24 mouse cellular contexts compared by ENCODE assay signal in the genomic region with DNA sequence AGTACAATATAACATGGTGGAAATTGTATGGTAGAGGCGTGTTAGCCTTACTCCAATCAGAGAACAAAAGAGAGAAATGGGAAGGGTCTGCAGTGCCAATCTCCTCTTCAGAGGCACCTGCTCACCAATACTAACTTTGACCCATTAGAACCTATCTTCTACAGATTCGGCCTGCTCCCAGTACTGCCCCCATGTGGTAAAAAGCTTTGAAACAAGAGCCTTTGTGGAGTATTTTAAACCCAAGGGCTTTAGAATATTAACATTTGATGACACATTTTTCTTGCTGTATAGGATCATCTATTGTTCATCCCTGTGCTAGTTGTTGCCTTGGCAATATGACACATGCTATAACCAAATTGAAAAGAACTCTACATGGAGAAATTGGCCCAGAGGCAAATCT. TPM values are rescaled to one million over a fixed set of nuclear protein-coding genes. Genes with fewer than 3 reads are reported as not detected.
DNase-seq lines count a peak whose midpoint lies in the region; ATAC-seq and TF ChIP-seq lines count a peak whose summit lies in the region.
"Had no signal": no experiment of that assay in that cellular context is flagged by ENCODE, and none has a peak within 500 bp of the region (broad histone marks: within the 10 kb centered on the region; RNA-seq: fewer than 3 reads in every experiment).

No protein-coding gene starts in this region.

- CTCF ChIA-PET in Patski (lab: Charles Lee) = no interaction called here

- 76% methylated on average over 2 of the region's 2 CpGs for WGBS in kidney, embryonic 14.5 days

- no peak for ATAC-seq in CD4-positive, CD25-positive, alpha-beta regulatory T cell, adult 4 months
- ATAC-seq in Patski = no peak
- ATAC-seq in kidney, embryonic 14.5 days (ENCODE audit: low FRiP score, low TSS enrichment) = no peak
- ATAC-seq: forebrain, embryonic 14.5 days had no signal

- H3K4me3 ChIP-seq in layer of hippocampus, adult 2 months = no peak overlapping the region
- no peak overlapping the region for H3K4me3 ChIP-seq in kidney, embryonic 14.5 days (ENCODE audit: low read length)
- H3K4me3 ChIP-seq: hindbrain, embryonic 12.5 days; limb, embryonic 15.5 days; midbrain, embryonic 10.5 days; neural tube, embryonic 15.5 days had no signal

- no peak overlapping the region for H3K27ac ChIP-seq in layer of hippocampus, adult 2 months
- H3K27ac ChIP-seq in kidney, embryonic 14.5 days (ENCODE audit: low read depth, low read length) = no peak overlapping the region
- H3K27ac ChIP-seq: hindbrain, embryonic 12.5 days; limb, embryonic 15.5 days; midbrain, embryonic 10.5 days; neural tube, embryonic 15.5 days had no signal

- H3K9ac ChIP-seq in kidney, embryonic 14.5 days (ENCODE audit: low read depth, low read length) = no peak overlapping the region
- H3K9ac ChIP-seq: hindbrain, embryonic 12.5 days; limb, embryonic 15.5 days; neural tube, embryonic 15.5 days had no signal

- H3K9me3 ChIP-seq in kidney, embryonic 14.5 days (ENCODE audit: control insufficient read depth, low read length) = no peaks in the 10 kb centered on the region
- H3K9me3 ChIP-seq: limb, embryonic 15.5 days; midbrain, embryonic 10.5 days; neural tube, embryonic 15.5 days had no signal

- no peaks in the 10 kb centered on the region for H3K36me3 ChIP-seq in kidney, embryonic 14.5 days (ENCODE audit: control insufficient read depth, insufficient read depth, low read length)
- H3K36me3 ChIP-seq: hindbrain, embryonic 12.5 days; limb, embryonic 15.5 days; midbrain, embryonic 10.5 days; neural tube, embryonic 15.5 days had no signal

- no peaks in the 10 kb centered on the region for H3K4me1 ChIP-seq in kidney, embryonic 14.5 days (ENCODE audit: control insufficient read depth, insufficient read depth, low read length)
- H3K4me1 ChIP-seq: hindbrain, embryonic 12.5 days; limb, embryonic 15.5 days; midbrain, embryonic 10.5 days; neural tube, embryonic 15.5 days had no signal

- peak; percentile 52 for TF ChIP-seq CTCF in layer of hippocampus, adult 2 months (conservative IDR thresholded peaks at IDR 0.05)
- peak; percentile 23 for TF ChIP-seq CTCF in Patski (IDR thresholded peaks at IDR 0.05)

- POLR2A ChIA-PET in Patski (lab: Charles Lee) = no interaction called here

- in situ Hi-C loops in Patski (cut with MboI; ENCODE audit: low pct_unique_long_range_greater_than_20kb) = no loop called here

- DNase-seq in CD4-positive, CD25-positive, alpha-beta regulatory T cell, adult 2 months (ENCODE audit: low read depth, low spot score) = peak; percentile 1
- DNase-seq in layer of hippocampus, adult 2 months (ENCODE audit: low spot score in 2 of 2) = peak in 1 of 2 experiments; percentile 12
- no peak for DNase-seq in layer of hippocampus, postnatal 10 days (ENCODE audit: low spot score in 2 of 2)
- peak; percentile 25 for DNase-seq in 3T3-L1 (ENCODE audit: low read depth, low spot score)
- DNase-seq in Patski (ENCODE audit: low read depth, low spot score) = no peak
- DNase-seq in adipocyte (ENCODE audit: low spot score) = no peak
- DNase-seq: adrenal gland, postnatal 25 days; cerebellum, adult 9-11 months; heart, adult 18-20 months; kidney, adult 18-20 months; kidney, postnatal 4 days had no signal

- no peak overlapping the region for H3K4me2 ChIP-seq in kidney, embryonic 14.5 days (replicated peaks; ENCODE audit: low read depth, low read length)
- H3K4me2 ChIP-seq: hindbrain, embryonic 12.5 days; limb, embryonic 15.5 days; neural tube, embryonic 15.5 days had no signal

- H3K27me3 ChIP-seq in Patski = no peaks in the 10 kb centered on the region
- H3K27me3 ChIP-seq in kidney, embryonic 14.5 days (ENCODE audit: control insufficient read depth, insufficient read depth, low read length) = no peaks in the 10 kb centered on the region
- H3K27me3 ChIP-seq: hindbrain, embryonic 12.5 days; limb, embryonic 15.5 days; neural tube, embryonic 15.5 days had no signal

RNA-seq across cellular contexts. Expression of a gene that starts 7.0 kb away (rescaled TPM):
- not detected for polyA plus RNA-seq in CD4-positive, CD25-positive, alpha-beta regulatory T cell, adult 4 months (2017; shearing (Covaris generic))
- not detected for total RNA-seq in layer of hippocampus, adult 2 months (2021)
- total RNA-seq in layer of hippocampus, postnatal 10 days (2021) = not detected
- 1.7 TPM for polyA plus RNA-seq in Patski (2021)
- polyA plus RNA-seq in kidney, embryonic 14.5 days (2014; fragmentation: Nextera tagmentation; extraction: Ambion mirVana) = not detected in 2 replicates
- total RNA-seq: adrenal gland, postnatal 25 days; gastrocnemius, adult 18-20 months; heart, adult 18-20 months; left cerebral cortex, adult 18-20 months had no signal
- polyA plus RNA-seq: forebrain, embryonic 14.5 days; heart, embryonic 16.5 days; hindbrain, embryonic 12.5 days; limb, embryonic 15.5 days; lung, embryonic 16.5 days; midbrain, embryonic 10.5 days; neural tube, embryonic 15.5 days; small intestine, adult 2 months; stomach, embryonic 14.5 days had no signal

RNA-seq across cellular contexts. Expression of a gene that starts 40.2 kb away (rescaled TPM):
- polyA plus RNA-seq in CD4-positive, CD25-positive, alpha-beta regulatory T cell, adult 4 months (2017; shearing (Covaris generic)) = not detected
- total RNA-seq in layer of hippocampus, adult 2 months (2021) = not detected
- total RNA-seq in layer of hippocampus, postnatal 10 days (2021) = not detected
- 0.74 TPM for polyA plus RNA-seq in Patski (2021)
- polyA plus RNA-seq in kidney, embryonic 14.5 days (2014; fragmentation: Nextera tagmentation; extraction: Ambion mirVana) = not detected in 2 replicates
- total RNA-seq: adrenal gland, postnatal 25 days; gastrocnemius, adult 18-20 months; heart, adult 18-20 months; left cerebral cortex, adult 18-20 months had no signal
- polyA plus RNA-seq: forebrain, embryonic 14.5 days; heart, embryonic 16.5 days; hindbrain, embryonic 12.5 days; limb, embryonic 15.5 days; lung, embryonic 16.5 days; midbrain, embryonic 10.5 days; neural tube, embryonic 15.5 days; small intestine, adult 2 months; stomach, embryonic 14.5 days had no signal

RNA-seq across cellular contexts. Expression of a gene that starts 49.7 kb away (rescaled TPM):
- not detected for polyA plus RNA-seq in CD4-positive, CD25-positive, alpha-beta regulatory T cell, adult 4 months (2017; shearing (Covaris generic))
- total RNA-seq in layer of hippocampus, adult 2 months (2021) = not detected
- total RNA-seq in layer of hippocampus, postnatal 10 days (2021) = not detected
- polyA plus RNA-seq in Patski (2021) = 0.87 TPM
- not detected in 2 replicates for polyA plus RNA-seq in kidney, embryonic 14.5 days (2014; fragmentation: Nextera tagmentation; extraction: Ambion mirVana)
- total RNA-seq: adrenal gland, postnatal 25 days; gastrocnemius, adult 18-20 months; heart, adult 18-20 months; left cerebral cortex, adult 18-20 months had no signal
- polyA plus RNA-seq: forebrain, embryonic 14.5 days; heart, embryonic 16.5 days; hindbrain, embryonic 12.5 days; limb, embryonic 15.5 days; lung, embryonic 16.5 days; midbrain, embryonic 10.5 days; neural tube, embryonic 15.5 days; small intestine, adult 2 months; stomach, embryonic 14.5 days had no signal

Comparison
In these comparisons a context has a peak if more than half of its experiments do, and no peak if none do; other contexts are left out.
1. DNase-seq: peak in CD4-positive, CD25-positive, alpha-beta regulatory T cell, adult 2 months (single experiment) and 3T3-L1 (single experiment); none in layer of hippocampus, postnatal 10 days (0 of 2), Patski (single experiment) and adipocyte (single experiment).